Mouse (Mus musculus) brain, adult 2 months (tissue): Measurements from ENCODE around the gene Dcbld2.
"Not testable (repeated sequence)": the region's sequence is repeated elsewhere in the genome, so short reads cannot be mapped to it uniquely, and the experiment has no call there.

Source experiments
- DNase-seq: peaks from one replicate; pipeline ENCODE4 v3.0.0; 2011; ENCODE audit warnings: low read depth, low spot score

Gene Dcbld2

DNA sequence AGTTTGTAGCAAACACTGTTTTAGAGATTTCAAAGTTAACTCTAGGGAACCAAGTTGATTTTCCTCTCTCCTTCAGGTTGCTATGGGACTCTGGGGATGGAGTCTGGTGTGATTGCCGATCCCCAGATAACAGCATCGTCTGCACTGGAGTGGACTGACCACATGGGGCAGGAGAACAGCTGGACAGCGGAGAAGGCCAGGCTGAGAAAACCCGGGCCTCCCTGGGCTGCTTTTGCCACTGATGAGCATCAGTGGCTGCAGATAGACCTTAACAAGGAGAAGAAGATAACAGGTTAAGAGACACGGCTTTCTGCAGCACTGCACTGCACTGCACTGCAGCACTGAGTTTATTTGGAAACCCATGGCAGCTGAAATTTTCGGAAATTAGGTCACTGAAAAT lies 42.4 kb downstream of the Dcbld2 start:
- DNase-seq = no peak

DNA sequence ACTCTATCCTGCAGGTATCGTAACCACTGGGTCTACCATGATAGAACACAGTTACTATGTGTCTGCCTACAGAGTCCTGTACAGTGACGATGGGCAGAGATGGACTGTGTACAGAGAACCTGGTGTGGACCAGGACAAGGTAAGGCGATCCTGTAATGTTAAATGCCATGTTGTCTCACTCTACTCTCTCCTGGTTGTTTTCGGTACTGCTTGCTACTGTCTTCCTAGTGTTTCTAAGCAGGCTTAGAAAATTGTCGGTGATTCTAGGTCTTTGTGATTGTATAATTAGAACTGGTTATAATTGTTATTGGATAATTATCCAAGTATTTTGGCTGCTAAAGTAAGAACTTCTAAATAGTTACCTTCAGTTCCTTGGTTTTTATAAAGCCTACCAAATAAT lies 43.4 kb downstream of the Dcbld2 start:
- no peak for DNase-seq

DNA sequence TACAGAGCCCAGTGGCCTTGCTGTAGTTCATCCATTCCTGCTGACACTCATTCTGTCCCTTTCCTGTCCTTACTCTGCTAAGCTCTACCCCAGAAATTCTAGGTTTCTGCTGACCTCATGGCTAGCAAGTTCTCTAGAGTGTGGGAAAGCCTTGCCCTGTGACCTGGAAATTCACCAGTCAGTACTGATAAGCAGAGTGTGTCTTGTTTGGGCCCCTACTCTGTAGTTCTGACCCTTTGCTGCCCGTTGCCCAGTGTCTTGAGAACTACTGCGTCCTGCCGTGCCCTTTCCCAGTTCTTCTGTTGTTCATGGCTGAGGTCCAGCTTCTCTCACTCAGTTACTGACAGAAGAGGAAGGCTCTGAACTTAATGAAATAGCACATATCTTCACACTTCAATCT lies 44.9 kb downstream of the Dcbld2 start:
- no peak for DNase-seq

DNA sequence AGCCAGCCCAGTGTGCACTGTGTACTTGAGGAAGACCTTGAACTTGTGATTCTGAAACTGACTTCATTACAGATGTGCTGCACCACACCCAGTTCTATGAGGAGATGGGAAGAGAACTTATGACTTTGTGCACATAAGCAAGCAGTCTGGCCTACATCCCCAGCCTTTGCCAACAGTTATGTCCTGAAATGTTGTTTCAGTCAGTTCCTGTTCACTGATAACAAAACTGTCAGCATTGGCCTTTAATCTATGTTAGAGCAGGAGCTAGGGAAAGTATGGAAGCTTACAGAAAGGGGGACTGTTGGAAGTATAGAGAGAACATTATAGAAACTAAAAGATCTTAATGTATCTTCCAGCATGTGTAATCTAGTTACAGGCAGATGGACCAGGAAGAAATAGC lies 45.6 kb downstream of the Dcbld2 start:
- no peak for DNase-seq

DNA sequence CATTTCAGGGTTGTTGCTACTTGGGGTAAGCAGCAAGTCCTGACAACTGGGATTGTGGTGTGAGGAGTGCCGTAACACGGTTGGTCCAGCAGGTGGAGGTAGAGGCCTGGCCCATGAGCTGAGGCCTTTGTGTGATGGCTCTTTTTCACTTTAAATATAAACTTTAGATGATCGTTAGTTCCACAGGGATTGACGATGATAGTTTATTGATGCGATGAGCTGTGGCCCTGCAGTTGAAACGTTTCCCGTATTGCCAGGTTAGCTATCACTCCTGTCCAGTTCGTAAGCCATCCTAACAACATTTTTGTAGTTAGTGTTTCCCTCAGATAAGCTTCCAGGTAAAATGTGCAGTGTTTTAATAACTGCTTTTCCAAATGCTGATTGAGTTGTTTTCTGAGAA lies 46.4 kb downstream of the Dcbld2 start:
- peak; percentile 81 for DNase-seq

DNA sequence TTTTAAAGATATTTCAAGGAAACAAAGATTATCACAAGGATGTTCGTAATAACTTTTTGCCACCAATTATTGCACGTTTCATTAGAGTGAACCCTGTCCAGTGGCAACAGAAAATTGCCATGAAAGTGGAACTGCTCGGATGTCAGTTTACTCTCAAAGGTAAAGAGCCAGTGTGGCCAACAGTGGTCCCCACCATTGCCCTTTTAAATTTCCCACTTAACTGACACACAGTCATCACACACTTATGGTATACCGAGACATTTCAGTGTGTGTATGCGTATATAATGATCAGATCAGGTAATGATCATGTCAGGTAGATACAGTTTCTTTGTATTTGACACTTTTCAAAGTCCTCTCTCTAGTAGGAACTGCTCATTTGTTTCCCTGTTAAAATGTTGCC lies 46.9 kb downstream of the Dcbld2 start:
- DNase-seq = no peak

DNA sequence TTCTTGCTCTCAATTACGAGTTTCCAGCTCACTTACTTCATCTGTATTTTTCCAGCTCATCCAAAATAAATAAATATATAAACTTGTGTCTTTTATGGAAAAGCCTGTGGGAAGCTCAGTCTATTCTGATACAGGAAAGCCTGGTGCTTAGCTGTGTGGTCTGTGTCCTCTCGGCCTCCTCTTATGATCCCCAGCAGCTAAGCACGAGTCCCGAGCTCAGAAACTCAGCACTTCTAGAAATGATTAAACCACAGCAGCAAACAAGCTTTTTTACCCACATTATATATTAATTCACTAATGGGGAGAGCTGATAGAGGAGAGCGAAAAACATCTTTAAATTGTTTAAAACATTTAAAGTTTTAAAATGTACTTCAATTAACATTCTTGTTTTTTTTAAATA lies 48.2 kb downstream of the Dcbld2 start:
- DNase-seq = no peak

DNA sequence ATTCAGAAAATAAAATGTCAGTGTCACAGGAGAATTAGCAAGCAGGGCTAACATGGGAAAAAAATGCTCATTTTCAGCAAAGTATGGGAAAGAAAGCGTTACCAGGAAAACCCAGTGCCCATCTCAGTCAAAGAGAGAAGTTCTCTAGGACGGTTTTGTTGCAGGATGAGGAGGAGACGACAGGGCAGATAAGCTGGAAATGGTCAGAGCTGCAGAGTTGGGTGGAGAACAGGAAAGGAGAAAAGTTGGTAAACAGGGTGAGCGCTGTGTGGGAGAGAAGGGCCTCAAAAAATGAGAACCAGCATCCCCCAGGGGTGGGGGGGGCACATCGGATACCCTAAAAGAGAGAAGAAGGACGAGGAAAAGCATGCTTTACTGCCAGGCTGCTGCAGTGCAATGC lies 48.7 kb downstream of the Dcbld2 start:
- no peak for DNase-seq

DNA sequence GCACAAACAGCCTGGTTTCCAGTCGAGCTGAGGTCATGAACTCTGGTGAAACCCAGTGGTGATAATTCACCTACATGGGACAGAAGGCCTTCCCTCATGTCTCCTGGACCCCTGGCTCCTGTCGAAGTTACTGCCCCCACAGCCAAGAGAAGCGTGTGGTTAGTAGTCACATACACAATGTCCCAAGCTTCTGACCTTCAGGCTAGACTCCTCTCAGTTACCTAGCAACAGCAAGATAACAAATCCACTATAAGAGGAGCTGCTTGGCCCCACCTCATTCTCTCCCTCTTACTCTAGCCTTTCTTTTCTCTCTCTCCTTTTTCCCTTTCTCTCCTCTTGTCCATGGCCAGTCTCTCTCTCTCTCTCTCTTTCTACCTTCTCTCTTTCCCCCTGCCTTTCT lies 51.7 kb downstream of the Dcbld2 start:
- not testable (repeated sequence) for DNase-seq

DNA sequence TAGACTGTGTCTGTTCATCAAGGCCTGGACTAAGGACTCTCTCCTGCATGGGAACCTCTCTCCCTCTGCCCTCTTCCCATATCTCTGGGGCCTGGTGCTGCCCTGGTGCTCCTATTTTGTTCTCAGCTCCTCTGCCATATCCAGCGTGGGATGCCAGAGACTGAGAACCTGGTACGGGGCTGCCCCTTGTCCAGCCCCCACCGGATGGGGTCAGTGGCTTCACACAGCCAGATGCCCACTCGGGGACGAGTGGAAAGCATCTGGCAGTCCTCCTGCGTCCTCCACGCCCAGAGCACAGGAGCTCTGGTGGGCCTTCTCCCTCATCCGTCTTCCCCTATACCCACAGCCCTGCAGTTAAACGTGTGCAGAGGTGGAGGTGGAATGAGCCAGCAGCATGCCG lies 52.1 kb downstream of the Dcbld2 start:
- DNase-seq = no peak

DNA sequence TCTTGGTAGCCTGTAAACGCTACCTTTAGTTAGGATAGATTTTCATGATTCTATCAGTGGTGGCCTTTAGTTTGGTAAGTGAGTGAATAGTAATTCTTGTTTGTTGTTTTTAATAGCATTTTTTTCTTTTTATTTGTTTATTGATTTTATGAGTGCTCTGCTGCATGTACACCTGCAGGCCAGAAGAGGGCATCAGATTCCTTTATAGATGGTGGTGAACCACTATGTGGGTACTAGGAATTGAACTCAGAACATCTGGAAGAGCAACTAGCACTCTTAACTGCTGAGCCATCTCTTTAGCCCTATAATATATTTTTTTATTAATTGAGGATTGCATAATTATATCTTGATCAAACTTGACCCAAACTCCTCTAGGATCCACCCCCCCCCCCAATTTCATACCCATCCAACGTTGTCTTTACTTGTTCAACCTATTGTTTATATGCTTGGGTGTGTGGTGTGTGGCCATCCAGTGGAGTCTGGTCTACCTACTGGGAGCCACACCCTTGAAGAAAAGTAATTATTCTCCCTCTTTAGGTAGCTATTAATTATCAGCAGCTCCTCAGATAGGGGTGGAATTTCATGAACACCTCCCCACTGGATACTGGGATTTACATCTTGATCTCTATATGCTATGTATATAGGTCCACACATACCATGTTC lies 53.7 kb downstream of the Dcbld2 start:
- DNase-seq = no peak

DNA sequence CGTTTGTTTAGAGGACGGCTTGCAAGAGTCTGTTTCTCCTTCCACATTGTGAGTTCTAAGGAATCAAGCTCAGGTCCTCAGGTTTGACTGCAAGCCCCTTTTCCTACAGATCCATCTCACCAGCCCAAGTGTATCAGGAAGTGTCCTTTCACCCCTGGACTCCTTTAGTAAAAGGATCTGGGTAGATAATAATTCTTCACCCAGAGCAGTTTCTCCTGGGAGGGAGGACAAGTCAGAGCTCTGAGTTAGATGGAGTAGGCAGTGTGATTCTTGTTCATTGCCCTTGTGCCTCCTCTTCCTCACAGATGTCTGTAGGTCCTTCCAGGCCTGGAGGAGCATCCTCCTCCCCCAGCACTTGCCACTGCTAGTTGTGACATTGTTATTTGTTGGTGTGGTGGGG lies 54.3 kb downstream of the Dcbld2 start:
- DNase-seq = no peak

DNA sequence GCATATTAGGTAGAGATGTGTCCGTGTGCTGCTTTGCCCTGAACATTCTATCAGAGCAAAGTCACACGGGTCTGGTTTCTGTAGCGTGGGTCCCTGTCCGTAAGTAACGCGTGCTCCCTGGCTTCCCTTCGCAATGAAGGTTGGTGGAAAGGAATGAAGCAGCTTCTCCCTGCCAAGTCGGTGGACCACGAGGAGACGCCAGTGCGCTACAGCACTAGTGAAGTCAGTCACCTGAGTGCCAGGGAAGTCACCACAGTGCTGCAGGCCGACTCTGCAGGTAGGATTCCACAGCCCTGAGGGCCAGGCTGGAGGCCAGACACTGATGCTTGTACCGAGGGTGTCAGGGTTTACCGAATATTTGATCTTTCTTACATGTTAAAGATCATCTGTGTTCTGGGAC lies 55.8 kb downstream of the Dcbld2 start:
- no peak for DNase-seq

DNA sequence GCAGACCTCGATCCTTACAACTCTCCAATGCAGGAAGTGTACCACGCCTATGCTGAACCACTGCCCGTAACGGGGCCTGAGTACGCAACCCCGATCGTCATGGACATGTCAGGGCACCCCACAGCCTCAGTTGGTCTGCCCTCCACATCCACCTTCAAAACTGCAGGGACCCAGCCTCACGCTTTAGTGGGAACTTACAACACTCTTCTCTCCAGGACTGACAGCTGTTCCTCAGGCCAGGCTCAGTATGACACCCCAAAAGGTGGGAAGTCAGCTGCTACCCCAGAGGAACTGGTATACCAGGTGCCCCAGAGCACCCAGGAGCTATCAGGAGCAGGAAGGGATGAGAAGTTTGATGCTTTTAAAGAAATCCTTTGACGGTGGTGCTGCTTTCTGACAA lies 57.2 kb downstream of the Dcbld2 start:
- DNase-seq = no peak

DNA sequence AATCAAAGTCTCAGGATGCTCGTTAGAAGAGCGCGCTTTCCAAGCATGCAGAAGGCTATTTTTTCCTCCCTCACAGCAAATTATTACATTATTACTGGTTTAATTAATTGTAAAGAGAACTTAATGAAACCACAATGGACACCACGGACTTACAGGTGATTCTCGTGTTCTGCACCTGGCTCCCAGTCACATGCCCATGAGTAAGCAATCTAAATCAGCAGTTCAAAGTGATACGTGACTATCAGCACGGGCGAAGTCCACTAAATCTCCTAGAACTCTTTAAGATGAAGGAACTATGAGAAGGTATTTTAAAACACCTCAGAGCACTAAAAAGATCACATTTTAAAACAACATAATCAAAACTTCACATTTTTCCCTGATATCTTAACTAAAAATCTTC lies 61.8 kb downstream of the Dcbld2 start:
- no peak for DNase-seq

DNA sequence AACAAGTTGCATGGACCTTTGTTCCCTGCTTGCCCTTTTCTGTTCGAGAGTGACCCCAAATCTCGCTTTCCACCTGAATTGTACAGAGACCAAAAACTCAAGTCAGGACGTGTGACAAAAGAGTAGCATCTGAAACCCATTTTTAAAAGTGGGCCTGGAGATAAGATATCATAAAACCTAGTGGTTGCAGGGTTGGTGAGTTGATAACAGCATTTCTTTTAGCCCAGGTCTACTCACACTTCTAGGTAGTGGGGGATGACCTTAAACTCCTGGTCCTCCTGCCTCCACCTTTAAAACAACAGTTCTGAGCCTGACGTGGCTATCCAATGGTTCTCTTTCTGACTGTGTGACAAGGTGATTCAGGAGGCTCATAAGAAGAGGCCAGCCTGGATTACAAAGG lies 62.6 kb downstream of the Dcbld2 start:
- DNase-seq = no peak

DNA sequence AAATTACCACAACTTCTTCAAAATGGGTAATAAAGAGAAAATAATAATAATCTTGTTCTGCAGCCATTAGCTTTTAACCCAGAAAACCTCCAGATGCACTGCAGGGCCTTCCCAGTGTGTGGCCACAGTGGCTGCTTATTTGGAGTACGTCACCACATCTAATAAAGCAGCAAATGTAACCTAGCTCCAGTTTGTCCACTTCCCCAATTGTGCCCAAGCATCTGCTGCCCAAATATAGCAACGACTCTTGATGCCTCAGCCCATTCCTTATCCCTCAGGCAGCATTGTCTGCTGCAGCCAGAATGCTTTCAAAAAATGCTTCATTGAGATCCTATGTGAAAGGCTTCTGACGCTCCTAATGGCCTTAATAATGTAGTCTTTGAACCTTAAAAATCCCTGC lies 66.6 kb downstream of the Dcbld2 start:
- peak; percentile 43 for DNase-seq

DNA sequence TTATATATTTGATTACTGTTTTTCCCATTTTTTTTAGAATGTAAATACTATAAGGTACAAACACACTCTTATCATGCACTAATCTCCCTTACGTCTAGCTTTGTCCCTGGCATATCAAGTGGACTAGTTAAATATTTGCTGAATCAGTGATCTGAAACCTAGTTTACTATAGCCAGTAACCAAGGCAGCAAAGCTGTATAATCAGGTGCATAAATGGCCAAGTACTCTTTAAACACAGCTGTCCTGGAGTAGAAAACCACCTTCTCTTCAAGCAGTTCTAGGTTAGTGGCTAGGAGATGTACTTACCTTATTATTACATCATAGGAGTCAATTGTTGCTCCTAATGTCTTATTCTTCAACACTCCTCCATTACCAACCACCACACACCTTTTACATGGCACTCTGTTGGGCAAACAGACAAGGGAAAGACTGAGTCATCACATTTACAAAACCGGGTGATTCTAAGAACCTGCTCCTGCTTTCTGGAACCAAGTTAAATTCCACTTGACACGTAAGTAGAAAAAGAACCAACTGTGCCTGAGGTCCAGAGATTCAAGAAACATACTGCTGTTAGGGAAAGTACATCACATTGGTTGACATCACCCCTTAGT lies 67.4 kb downstream of the Dcbld2 start:
- no peak for DNase-seq

DNA sequence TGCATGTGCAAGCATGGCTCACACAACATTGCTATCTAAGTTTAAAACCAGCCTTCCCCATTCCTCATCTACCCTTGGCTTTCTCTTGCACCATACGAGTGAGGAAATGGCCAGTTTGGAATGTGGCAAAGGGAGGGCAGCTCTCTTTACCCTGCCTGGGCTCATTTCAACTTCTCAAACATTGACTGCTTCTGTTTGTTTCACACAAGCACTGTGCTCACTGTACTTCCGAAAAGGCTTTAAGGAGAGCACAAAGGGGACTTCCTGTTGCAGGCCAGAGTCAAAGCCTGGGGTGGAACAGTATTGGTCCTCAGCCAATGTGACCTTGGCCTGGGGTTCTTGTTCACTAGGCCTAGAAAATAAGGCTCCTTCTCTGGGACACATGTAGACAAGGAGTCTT lies 68.1 kb downstream of the Dcbld2 start:
- DNase-seq = peak; percentile 29

DNA sequence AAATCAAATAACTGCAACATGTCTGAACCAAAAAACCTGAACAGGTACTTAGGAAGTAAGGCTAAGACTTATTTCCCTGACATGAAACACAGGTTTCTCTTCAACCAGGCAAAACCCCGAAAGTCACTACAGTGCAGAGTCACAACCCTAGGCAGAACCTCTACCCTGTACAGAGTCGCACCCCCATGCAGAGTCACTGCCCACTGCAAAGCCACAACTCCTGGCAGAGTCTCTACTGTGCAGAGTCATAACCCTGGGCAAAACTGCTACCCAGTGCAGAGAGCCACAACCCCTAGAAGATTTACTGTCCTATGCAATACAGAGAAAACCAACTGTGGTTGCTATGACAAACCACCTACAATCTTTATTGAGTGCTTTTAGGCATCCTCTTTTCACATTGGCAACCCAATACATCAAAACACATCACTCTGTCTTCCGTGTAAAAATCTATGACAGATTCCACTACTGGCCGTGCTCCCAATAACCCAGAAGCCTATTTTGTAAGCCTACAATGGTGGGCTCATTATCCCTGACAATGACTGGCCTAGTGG lies 71.7 kb downstream of the Dcbld2 start:
- no peak for DNase-seq

DNA sequence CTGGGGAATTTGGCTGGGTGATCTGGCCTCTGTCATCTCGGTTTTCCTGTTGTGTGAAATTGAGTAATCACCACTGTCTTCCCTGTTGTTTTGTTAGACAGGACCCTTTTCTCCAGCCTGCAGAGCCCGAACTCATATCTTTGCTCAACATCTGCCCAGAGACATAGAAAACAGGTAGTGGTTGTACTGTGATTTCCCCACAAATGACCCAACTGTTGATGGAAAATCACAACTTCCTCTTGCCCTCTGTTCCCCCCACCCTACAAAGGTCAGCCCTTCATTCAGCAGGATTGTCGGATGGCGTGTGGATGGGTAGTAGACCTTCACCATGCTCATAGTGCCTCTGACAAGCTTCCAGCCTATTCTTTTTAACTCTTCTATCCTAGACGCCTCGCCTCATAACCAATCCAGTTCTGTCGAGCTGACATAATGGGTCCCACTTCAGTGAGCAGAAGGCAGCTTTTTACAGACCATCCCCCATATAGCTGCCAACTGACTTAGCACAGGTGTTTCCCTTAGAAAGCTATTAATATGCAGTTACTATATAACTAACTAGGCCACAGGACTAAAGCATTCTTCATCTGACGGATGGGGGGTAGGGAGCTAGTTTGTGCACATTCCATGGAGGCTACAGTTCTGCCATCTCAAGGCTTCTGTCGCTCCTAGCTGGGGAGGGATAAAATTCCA lies 73.1 kb downstream of the Dcbld2 start:
- DNase-seq = no peak

DNA sequence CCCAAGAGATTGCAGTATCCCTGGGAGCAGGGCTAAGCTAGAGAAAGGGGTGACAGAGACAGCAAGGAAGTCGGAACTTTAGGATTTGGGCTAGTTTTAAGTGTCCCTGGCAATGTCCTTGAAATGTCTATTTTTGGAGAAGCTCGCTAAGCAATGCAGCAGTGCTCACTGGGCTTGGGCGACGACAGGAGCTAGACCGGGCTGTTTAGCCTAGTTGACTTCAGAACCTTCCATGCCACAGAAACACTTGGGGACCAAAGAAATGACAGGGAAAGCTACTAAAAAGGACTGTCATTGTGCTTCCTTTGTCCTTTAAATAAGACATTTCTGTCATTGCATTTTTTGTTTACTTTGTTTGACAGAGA lies 73.6 kb downstream of the Dcbld2 start:
- DNase-seq = no peak

DNA sequence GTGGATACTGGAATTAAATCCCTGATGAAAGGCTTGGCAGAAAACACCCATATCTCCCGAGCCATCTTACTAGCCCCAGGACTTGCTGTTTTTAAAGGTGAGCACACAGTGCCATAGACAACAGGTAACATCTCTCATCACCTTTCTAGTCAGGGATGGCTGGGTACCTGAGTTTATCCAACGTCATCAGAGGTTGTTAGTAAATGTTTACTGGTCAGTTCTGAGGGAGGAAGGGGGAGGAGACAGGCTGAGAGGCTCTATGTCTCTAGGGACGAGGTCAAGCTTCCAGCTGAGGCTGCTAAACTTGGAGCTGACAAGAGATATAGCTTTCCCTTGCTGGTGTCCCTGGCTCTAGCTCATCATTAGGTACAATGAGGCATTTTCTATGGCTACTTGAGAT lies 74.1 kb downstream of the Dcbld2 start:
- DNase-seq = no peak
